Mouse (Mus musculus) left cerebral cortex, postnatal 25 days (tissue): ENCODE measurements at regions not wholly inside any gene's neighbourhood (a gene's known extent, or its start where the extent isn't known, plus 50 kb on each side); places are given as distances from the start of the nearest gene placed in this dataset.
A peak's percentile ranks its signal among the peaks of the same experiment; 100 is the strongest.

Experiments
- DNase-seq, 2 experiments: peaks; one replicate each; pipeline ENCODE4 v3.0.0; 2022; ENCODE audit warnings: low spot score in 2 of 2, mixed read lengths in 1 of 2
- intact Hi-C: fragments of 180-260 bp; cut with DNase I; formaldehyde crosslinking; loops from one replicate; pipeline ENCODE4 v1.15.1; 2025

GRCm38 (mm10) chr6:100109979-100110378 lies 177.3 kb downstream of the Rybp start:
- peak in 1 of 2 experiments; percentile 28 for DNase-seq
- intact Hi-C loops, result loop anchor here (5.0 kb wide), 1 partner anchor 208 kb away; no protein-coding TSS in a partner anchor

DNA sequence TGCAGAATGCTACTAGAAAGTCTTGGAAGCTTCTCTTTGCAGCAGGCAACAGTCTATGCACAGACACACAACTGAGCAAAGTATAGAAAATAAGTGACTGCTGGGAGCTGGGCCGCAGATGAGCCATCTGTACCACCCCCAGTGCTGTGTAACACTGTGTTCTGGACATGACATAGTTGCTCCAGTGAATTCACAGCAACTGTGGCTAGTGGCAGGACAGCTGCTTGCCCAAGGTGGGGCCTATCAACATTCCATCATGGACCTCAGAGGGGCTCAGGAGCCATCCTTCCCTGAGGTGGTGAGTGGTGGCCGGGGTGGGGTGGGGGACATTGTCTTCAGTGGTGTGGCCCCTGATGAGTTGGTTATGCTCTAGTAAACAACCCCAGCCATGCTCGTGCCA lies 177.9 kb downstream of the Rybp start:
- intact Hi-C loops, result loop anchor here (5.0 kb wide), 1 partner anchor 207 kb away; no protein-coding TSS in a partner anchor
- DNase-seq, result no peak

GRCm38 (mm10) chr6:100107508-100107907 lies 179.8 kb downstream of the Rybp start:
- peak in 1 of 2 experiments; percentile 49 for DNase-seq
- intact Hi-C loops, result loop anchor here (5.0 kb wide), 1 partner anchor 205 kb away; no protein-coding TSS in a partner anchor

DNA sequence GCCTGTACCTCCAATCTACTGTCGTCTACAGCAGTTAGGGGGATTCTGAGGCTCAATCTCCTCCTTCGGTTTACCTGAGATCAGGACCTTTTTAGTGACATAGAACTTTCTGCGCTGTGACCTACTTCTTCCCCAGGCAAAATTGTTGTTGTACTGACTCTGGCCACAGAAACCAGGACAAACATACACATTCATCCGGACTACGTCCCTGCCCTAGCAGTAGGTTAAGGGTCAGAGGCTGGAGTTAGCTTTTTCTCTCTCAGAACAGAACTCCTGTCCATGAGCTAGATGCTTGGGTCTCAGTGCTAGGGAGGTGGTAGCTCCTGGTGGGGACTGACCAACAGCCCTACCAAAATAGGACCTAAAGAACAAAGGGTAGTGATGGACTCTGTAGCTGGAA lies 180.2 kb downstream of the Rybp start:
- DNase-seq, result no peak
- intact Hi-C loops, result loop anchor here (5.0 kb wide), 1 partner anchor 205 kb away; no protein-coding TSS in a partner anchor

- peak in 1 of 2 experiments; percentile 25 for DNase-seq
- intact Hi-C loops, result no loop called here
Measured at GRCm38 (mm10) chr6:100100565-100101133, 186.6 kb downstream of the Rybp start.

DNA sequence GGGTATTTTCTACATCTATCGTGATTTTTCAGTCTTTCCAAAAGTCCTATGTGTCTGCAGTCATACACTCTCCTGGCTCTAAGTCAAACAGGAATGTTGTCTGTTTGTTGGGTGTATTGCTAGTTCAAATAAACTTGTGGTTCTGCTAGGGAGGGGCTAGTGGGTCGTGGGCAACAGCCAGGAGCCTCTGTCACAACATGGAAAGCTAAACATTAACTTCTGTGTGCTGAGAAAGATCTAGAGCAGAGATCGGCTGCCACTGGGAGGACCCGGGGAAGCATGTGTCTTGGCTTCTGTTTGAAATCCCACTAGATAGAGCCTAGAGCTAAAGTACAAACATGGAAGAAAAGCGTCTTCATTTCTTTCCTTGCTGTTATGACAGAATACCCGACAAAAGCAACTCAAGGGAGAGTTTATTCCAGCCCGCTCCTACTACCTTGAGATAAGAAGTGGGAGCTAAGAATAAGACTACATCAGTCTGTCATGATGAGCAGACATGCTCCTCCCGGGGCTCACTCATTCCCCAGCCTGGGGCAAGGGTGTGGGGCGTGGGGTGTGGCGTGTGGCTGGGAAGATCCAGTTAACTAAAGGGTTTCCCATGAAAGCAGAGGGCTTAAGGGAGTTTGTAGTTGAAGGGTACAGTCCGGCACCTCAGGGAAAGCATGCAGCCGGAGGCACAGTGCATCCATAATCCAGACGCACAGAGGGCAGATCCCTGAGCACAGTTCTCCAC lies 190.7 kb downstream of the Rybp start:
- DNase-seq, result no peak
- intact Hi-C loops, result no loop called here

DNA sequence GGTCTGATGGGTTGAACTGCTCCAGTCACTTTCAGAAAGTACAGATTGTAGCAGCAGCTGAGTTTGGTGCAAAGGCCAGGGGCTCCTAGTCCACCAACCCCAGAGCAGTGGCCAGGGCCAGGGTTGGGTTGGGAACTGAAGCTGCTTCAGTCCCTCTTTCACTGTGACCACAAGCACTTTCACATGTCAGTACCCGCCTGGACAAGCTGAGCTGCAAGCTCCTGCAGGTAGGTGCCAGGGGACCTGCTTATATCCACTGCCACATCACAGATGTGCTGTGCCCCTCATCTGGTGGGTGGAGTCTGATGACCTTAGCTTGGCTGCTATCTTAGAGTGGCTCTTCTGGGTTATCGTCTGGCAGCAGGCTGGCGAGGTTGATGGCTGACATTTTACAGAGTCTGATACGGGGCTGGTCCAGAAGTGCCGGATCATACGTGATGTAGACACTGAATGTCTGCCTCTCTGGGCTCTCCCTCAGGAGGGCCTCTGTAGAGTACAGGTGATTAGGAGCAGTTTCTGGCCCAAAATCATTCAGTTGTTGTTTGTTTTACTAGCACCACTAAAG lies 192.6 kb downstream of the Rybp start:
- intact Hi-C loops, result no loop called here

GRCm38 (mm10) chr6:100092870-100093269 lies 194.4 kb downstream of the Rybp start:
- intact Hi-C loops, result no loop called here
- no peak for DNase-seq

More for the DNA sequence above, 192.6 kb downstream of the Rybp start:
- no peak for DNase-seq

- intact Hi-C loops, result no loop called here
Measured at GRCm38 (mm10) chr6:100091815-100092214, 195.5 kb downstream of the Rybp start.

DNA sequence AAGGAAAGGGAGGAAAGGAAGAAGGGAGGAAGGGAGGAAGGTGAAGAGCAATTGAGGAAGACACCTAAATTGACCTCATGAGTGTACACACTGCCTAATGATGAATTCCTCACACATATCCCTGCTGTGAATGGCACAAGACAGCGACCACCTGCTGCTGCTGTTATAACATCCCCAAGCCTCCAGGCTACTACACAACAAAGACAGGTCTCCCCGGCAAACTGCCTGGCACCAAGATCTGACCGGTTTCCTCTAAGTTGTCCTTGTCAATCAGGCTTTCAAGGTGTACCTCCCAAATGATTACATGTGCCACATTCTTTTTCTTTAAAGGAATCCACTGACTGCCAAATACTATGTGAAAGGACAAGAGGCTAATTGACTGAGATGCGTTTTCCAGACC lies 198.7 kb downstream of the Rybp start:
- DNase-seq, result no peak
- intact Hi-C loops, result no loop called here

More at GRCm38 (mm10) chr6:100091815-100092214, 195.5 kb downstream of the Rybp start:
- DNase-seq, result no peak

DNA sequence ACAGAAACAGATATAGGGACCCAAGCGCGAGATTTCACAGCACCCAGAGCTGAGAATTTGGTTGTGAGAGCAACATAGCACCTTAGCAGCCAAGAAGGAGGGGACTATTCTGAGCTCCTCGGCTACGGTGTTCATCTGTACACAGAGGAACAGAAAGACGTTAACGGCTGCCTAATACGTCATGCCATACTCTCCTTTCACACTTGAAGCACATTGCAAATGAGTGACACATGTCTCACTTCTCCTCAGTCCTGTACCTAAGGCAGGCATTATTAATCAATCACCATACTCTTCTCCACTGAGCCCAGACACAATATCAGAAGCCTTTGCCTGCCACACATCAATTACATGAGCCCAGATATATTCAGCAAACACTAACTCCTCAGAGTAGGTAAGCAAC lies 200.5 kb downstream of the Rybp start:
- intact Hi-C loops, result no loop called here

DNA sequence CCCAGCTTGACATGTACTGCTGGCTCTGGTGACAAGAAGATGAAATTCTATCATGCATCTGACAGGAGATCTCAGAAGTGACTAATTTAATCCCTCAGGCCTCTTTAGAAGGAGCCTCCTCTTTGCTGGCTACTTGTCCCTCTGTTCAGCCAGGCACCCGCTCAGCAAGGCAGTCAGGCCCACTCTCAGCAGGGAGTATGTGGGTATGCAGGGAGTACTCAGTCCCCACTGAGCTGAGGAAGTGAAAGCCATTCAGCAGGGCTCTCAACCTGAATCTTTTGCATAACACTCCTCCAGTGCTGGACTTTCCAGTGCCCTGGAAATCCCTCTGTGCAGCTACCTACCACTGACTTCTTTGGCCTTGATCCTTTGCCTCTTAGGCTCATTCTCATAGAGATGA lies 201.3 kb downstream of the Rybp start:
- DNase-seq, result no peak
- intact Hi-C loops, result no loop called here

More for the DNA sequence above, 200.5 kb downstream of the Rybp start:
- DNase-seq, result no peak

GRCm38 (mm10) chr6:100083868-100084477 lies 203.3 kb downstream of the Rybp start:
- DNase-seq, result no peak
- intact Hi-C loops, result no loop called here

- intact Hi-C loops, result no loop called here
- DNase-seq, result no peak
Measured at GRCm38 (mm10) chr6:100083127-100083526, 204.2 kb downstream of the Rybp start.

- intact Hi-C loops, result no loop called here
- DNase-seq, result no peak
Measured at GRCm38 (mm10) chr6:100074672-100075335, 212.5 kb downstream of the Rybp start.

- intact Hi-C loops, result no loop called here
- DNase-seq, result no peak
Measured at GRCm38 (mm10) chr6:100072261-100072968, 214.9 kb downstream of the Rybp start.

DNA sequence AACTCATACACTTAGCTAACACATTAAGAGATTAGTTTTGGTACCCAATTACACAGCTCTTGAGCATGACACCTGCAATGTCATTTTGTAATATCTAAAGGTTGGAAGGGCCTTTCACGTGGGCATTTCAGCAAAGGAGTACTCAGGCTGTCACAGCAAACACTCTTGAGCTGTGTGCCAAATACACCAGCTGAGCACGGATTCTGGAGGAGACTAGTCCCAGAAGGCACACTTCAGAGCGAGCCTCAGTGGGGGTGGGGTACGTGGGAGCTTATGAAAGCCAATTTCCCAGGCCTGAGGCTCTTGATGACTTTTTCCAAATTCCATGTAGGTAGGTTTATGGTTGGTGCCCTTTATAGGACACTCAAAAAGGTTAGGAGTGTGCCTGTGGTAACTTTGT lies 218.1 kb downstream of the Rybp start:
- intact Hi-C loops, result no loop called here
- peak in 1 of 2 experiments; percentile 19 for DNase-seq

DNA sequence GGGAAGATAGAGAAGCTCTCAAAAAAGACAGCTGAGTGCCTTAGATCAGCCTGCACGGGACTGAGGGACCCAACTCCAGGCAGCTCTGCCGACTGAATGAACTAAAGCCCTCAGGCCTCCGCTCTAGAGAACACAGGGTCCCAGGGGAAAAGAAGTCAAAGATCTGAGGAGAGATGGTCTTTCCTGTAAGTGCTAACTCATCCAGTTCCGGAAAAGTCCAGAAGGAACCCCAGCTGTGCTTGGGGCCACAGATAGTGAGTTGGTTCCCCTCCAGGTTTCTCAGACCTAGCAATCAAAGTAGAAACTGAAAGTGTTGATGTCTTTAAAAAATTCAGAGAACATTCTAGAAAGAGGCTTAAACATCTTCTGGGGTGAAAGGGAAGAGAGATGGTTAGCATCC lies 220.0 kb downstream of the Rybp start:
- intact Hi-C loops, result no loop called here
- DNase-seq, result no peak

DNA sequence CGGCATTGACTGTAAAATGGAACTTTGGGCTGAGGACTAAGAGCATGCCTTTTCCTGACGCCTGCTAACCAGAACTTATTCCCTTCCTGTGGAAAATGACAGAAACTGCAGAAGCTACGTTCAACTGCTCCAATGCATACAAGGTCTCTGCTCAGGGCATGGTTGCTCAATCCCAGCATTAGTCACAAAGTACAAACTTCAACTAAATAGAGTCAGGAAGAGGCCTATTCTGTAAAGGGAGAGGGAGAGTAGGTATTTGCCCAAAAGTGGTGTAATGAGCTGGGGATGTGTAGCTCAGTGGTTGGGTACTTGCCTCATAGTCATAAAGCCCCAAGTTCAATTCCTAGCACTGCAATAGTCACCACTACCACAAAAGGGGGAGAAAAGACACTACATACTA lies 221.7 kb downstream of the Rybp start:
- no peak for DNase-seq
- intact Hi-C loops, result no loop called here
